Mouse (Mus musculus): ENCODE measurements at regions not wholly inside any gene's neighbourhood (a gene's known extent, or its start where the extent isn't known, plus 50 kb on each side); places are given as distances from the start of the nearest gene placed in this dataset.
"Not testable (repeated sequence)": the region's sequence is repeated elsewhere in the genome, so short reads cannot be mapped to it uniquely, and the experiment has no call there.

- no peak for DNase-seq (ENCODE audit: low spot score in 2 of 2)
Measured at GRCm38 (mm10) chr4:45647514-45647913, 115.2 kb upstream of the Shb start.

DNA sequence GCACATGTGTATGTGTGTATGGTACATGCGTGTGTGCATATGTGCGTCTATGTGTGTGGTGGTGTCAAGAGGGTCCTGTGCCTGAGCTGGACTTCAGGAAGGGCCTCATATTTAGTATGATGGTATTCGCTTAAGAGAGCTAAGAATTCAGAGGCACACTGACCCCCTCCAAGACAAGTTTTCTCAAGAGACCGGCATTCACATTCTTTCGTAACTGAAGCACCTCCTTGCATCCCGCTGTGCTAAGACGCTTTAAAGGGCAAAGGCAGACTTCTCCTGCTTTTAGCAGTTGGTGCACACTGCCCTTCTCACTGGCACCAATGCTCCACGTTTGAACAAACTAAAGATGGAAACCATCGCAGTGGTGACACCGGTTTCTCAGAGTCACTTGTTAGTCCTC is 110.3 kb upstream of the Shb start:
- no peak for DNase-seq (ENCODE audit: low spot score in 2 of 2)

DNA sequence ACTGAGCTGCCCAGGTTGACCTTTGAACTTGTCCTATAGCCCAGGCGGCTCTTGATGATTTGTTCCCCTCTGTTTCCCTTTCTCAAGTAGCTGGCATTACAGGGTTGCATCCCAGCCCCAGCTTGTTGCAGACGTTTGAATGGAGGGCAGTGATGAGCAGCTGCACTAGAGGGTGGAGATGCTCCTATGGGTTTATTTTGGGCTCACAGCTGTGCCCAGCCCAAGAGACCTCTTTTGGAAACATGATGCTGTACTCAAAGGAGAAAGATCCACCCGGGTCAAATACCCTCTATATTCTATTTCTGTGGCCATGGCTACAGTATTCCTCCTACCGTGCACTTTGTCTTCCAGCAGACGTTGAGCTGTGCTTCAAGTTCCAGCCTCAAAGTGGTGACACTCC is 109.0 kb upstream of the Shb start:
- no peak for DNase-seq (ENCODE audit: low spot score in 2 of 2)

DNA sequence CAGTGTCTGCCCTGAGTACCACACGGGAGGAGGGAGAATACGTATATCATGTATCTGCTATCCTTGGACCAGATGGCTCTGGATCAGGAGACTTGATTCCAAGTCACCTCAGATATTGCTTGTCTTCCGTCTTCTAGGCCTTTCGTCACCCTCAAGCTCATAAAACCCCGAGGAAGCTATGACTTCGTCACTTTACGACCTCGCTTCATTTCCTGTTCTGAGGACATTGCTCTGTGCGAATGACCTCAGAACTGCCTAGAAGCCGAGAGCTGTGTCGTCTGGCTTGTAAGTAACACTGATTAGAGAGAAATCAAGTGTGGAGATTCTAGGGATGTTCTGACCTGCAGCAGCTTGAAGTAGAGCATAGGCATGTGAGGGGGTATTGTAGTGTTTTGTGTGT is 108.4 kb upstream of the Shb start:
- DNase-seq (ENCODE audit: low spot score in 2 of 2): no peak

- no peak for DNase-seq (ENCODE audit: low spot score in 2 of 2)
Measured at GRCm38 (mm10) chr4:45639397-45640034, 107.2 kb upstream of the Shb start.

DNA sequence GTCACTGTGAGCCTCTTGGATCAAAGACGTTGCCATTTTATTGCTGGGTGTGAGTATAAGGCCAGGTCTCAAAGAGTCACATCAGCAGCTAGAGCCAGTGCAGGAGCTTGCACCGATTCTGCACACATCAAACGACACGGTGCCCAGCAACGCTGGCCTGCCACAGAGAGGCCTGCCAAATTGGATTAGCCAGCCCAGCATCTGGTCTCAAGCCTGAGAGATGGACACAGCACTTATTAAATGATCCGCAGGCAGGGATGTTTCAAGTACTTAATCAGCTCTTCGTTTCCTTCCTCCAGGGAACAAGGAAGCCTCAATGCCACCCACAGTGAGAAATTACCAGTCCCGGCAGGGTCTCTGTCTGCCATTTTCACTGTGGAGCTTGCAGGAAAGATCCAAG is 106.1 kb upstream of the Shb start:
- DNase-seq (ENCODE audit: low spot score in 2 of 2): no peak

DNA sequence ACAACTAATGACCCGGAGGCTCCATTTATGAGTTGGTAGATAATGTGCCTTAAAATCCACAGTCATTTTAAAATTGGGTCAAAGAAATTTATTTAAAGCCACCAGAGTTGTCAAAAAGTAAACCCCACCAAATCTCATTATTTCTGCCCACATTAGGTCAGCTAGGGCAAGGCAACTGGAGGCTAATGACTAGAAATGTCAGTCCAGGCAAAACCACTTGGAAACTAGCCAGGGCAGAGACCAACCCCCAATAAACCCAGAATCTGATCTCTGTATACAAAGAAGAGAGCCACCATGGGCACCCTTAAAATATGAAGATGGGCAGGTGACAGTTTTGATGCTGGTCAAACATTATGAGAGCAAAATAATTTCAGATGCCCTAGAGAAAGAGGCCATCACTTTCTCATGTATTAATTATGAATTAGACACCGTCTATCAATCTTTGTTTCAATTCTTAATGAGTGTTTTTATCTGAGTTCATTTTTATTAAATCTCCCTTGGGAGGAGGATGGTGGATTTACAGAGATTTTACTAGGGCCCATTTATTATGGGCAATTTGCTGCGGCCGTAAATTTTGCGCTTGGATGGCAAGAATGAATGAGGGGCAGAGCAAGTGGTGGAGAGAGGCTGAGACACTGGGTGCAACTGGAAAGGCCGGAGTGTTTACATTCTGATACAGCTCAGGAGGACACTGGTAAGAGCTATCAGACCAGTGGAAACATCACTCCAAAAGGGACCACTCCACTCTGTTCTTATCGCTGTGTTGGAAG is 99.2 kb upstream of the Shb start:
- no peak for DNase-seq (ENCODE audit: low spot score in 2 of 2)

DNA sequence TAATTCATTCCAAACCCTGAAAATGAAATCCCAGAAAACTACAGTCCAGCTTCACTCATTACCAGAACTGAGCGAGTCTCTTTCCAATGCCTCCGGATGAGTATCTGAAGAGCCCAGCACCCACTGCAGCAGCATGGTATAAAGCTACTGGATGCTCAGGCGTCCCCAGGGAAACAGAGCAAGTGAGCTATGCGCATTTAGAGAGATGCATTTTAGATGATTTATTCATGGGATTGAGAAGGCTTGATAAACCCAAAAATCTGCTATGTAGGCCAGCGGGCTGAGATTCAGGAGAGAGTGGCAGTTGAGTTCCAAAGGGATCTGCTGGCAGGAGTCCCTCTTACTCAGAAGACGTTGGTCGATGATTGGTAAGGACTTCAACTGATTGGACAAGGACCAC is 93.4 kb upstream of the Shb start:
- DNase-seq (ENCODE audit: low spot score in 2 of 2): no peak

DNA sequence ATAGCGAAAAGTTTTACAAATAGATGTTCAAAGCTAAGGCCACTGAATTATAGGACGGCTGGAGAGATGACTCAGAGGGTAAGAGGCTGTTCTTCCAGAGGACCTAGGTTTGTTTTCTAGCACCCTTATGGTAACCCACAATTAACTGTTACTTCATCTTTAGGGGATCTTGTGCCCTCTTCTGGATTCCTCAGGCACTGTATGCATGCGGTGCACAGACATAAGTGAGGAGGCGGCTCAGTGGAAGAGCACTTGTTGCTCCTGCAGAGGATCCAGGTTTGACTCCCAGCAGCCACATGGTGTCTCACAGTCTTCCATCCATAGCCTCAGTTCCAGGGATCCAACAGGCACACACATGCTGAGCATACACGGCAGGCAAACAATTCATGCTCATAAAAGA is 89.7 kb upstream of the Shb start:
- no peak for DNase-seq (ENCODE audit: low spot score in 2 of 2)

- DNase-seq (ENCODE audit: low spot score in 2 of 2): no peak
Measured at GRCm38 (mm10) chr4:45617126-45617525, 84.9 kb upstream of the Shb start.

DNA sequence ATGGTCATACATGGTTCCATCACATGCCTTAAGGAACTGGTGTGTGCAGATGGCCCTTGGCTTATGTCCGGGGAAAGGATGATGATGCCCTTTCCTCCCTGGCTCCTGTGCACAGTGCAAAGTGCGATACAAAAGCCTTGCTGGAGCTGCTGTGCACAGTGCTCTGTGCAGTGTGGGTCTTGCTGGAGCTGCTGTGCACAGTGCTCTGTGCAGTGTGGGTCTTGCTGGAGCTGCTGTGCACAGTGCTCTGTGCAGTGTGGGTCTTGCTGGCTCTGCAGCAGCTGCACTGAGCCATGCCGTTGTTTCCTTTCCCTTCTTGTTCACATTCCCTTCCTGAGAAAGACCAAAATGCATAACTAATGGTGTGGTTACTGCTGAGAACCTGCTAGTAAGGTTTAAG is 81.2 kb upstream of the Shb start:
- DNase-seq (ENCODE audit: low spot score in 2 of 2): not testable (repeated sequence)

- peak; percentile 11 to 28 for DNase-seq (ENCODE audit: low spot score in 2 of 2)
Measured at GRCm38 (mm10) chr4:45612132-45612531, 79.9 kb upstream of the Shb start.

DNA sequence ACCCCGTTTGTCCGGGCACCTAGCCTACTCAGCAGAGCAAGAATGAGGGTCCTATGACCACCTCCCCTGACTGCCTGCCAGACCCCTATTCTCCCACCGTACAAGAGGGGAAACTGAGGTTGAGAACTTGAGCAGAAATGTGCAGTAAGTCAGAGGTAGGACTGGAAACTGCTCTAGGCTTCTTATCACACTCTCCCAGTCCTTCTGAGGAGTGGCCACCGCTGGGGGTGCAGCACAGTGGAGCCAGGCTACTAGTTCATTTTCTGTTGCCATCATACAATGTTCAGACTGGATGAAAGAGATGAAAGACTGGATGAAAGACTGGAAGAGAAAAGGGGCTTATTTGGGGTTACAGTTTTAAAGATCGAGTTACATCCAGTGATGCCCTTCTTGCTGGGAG is 78.7 kb upstream of the Shb start:
- DNase-seq (ENCODE audit: low spot score in 2 of 2): no peak

DNA sequence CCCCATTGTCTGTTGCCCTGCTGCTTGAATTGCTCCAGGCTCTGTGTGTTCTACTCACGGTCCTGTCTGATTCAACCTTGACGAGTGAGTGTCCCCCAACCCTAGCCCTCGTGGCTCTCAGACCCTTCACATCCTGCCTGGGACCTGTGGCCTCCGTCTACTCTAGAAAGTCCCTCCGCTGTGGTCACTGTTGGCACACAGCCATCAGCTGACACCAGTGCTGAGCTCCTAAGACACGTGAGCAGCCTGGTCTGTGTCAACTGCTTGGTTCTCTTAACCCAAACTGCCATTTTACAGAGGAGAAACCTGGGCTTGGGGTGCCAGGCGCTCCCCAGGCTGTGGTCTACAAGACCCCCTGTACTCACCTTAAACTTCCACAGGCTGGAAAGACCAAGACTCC is 74.3 kb upstream of the Shb start:
- peak; percentile 54 to 71 for DNase-seq (ENCODE audit: low spot score in 2 of 2)

- DNase-seq (ENCODE audit: low spot score in 2 of 2): no peak
Measured at GRCm38 (mm10) chr4:45605681-45606080, 73.4 kb upstream of the Shb start.

- DNase-seq (ENCODE audit: low spot score in 2 of 2): no peak
Measured at GRCm38 (mm10) chr4:45604271-45604800, 72.1 kb upstream of the Shb start.

DNA sequence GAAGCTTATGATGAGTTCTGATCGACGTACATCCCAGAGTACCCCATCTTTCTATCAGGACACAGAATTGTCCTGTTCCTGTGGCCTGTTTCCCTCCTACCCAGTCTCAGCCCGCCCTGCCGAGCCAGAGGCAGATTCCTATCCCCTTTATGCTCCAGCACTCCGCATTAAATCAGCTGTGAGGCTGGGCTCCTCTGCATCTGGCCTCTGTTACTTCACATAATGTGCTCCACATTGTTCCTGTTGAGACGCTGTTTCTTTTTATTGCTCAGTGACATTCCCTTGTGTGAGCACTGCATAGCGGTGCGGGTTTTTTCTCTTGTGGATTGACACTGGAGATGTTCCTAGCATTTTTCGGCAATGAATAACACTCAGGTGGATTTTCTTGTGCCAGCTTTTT is 68.2 kb upstream of the Shb start:
- DNase-seq (ENCODE audit: low spot score in 2 of 2): no peak

- no peak for DNase-seq (ENCODE audit: low spot score in 2 of 2)
Measured at GRCm38 (mm10) chr4:45593435-45593991, 61.2 kb upstream of the Shb start.

DNA sequence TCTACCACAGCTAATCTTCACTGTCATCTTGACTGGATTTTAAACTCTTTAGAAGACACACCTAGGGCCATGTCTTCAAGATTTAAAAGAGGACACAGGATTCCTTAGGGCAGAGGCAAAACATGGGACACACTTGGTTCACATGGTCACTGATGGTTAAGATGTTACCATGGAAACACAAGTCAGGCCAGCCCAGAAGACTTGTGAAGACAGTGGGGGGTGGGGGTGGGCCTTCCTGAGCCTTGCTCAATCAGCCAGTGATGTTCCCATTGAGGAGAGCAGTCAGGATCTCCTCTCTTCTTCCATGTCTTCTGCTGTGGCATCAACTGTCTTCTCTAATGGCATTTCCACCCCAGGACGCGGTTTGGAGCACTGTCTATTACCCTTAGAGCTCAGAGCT is 60.5 kb upstream of the Shb start:
- no peak for DNase-seq (ENCODE audit: low spot score in 2 of 2)

GRCm38 (mm10) chr4:45591405-45592315 is 59.4 kb upstream of the Shb start:
- no peak for DNase-seq (ENCODE audit: low spot score in 2 of 2)

DNA sequence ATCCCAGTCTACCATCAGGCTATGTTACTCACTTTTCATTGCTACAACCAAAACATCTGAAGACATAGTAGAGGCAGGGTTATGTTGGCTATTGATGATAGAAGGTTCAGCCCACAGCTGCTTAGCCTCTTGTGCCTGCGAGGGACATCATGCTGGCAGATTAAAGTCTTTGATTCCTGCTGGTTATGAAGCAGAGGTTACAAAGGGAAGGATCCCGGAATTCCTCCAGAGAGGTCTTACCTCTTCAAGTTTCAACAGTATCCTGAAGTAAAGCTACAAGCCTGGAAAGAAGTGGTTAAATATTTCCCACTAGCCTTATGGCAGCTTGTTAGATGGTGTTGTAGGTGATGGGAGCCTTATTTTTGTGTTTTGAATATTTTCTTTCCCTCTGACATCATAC is 58.6 kb upstream of the Shb start:
- DNase-seq (ENCODE audit: low spot score in 2 of 2): no peak

GRCm38 (mm10) chr4:45588322-45588721 is 56.1 kb upstream of the Shb start:
- DNase-seq (ENCODE audit: low spot score in 2 of 2): no peak

All from natural killer cell, adult 2 months (primary cell).